ENCODE assay signal across 8 mouse cellular contexts in genomic region chr13:102573286-102573921, GRCm38 (mm10).
DNase-seq lines count a peak whose midpoint lies in the region; ATAC-seq and TF ChIP-seq lines count a peak whose summit lies in the region.

No protein-coding gene starts in this region.

- H3K36me3 ChIP-seq in hindbrain, embryonic 16.5 days (ENCODE audit: control insufficient read depth, insufficient read depth, low read length) = no peaks in the 10 kb centered on the region
- H3K36me3 ChIP-seq in midbrain, embryonic 13.5 days = no peaks in the 10 kb centered on the region
- no peaks in the 10 kb centered on the region for H3K36me3 ChIP-seq in intestine, embryonic 16.5 days (ENCODE audit: control insufficient read depth, insufficient read depth, low read length)

- H3K4me3 ChIP-seq in embryonic fibroblast, embryonic 13.5 days (ENCODE audit: insufficient read depth, low read length) = no peak overlapping the region
- H3K4me3 ChIP-seq in hindbrain, embryonic 16.5 days (ENCODE audit: low read length) = no peak overlapping the region
- no peak overlapping the region for H3K4me3 ChIP-seq in midbrain, embryonic 13.5 days (replicated peaks)
- H3K4me3 ChIP-seq in intestine, embryonic 16.5 days (ENCODE audit: low read length) = no peak overlapping the region

- H3K4me2 ChIP-seq in hindbrain, embryonic 16.5 days (ENCODE audit: low read length) = no peak overlapping the region
- no peak overlapping the region for H3K4me2 ChIP-seq in midbrain, embryonic 13.5 days (replicated peaks)
- no peak overlapping the region for H3K4me2 ChIP-seq in intestine, embryonic 16.5 days (ENCODE audit: low read depth, low read length)

- H3K9ac ChIP-seq in hindbrain, embryonic 16.5 days (ENCODE audit: low read depth, low read length) = no peak overlapping the region
- no peak overlapping the region for H3K9ac ChIP-seq in midbrain, embryonic 13.5 days (replicated peaks)
- no peak overlapping the region for H3K9ac ChIP-seq in intestine, embryonic 16.5 days (ENCODE audit: low read depth, low read length)

- peak; percentile 97 for ATAC-seq in hindbrain, embryonic 16.5 days
- 0 out of 2 replicates have a peak, but pooled peaks have one; percentile 37 for ATAC-seq in midbrain, embryonic 13.5 days
- no peak for ATAC-seq in intestine, embryonic 16.5 days

- 34% methylated on average over 5 of the region's 5 CpGs for WGBS in hindbrain, embryonic 16.5 days
- WGBS in midbrain, embryonic 13.5 days = 38% methylated on average over 5 of the region's 5 CpGs
- 64% methylated on average over 5 of the region's 5 CpGs for WGBS in intestine, embryonic 16.5 days

- peak overlapping the region; percentile 72 for H3K27ac ChIP-seq in embryonic fibroblast, embryonic 13.5 days (ENCODE audit: insufficient read depth, low read length)
- H3K27ac ChIP-seq in hindbrain, embryonic 16.5 days (ENCODE audit: low read depth, low read length) = peak overlapping the region; percentile 63
- no peak overlapping the region for H3K27ac ChIP-seq in midbrain, embryonic 13.5 days
- H3K27ac ChIP-seq in intestine, embryonic 16.5 days (ENCODE audit: low read length) = no peak overlapping the region

- no peaks in the 10 kb centered on the region for H3K9me3 ChIP-seq in hindbrain, embryonic 16.5 days (ENCODE audit: control insufficient read depth, low read length)
- no peaks in the 10 kb centered on the region for H3K9me3 ChIP-seq in midbrain, embryonic 13.5 days
- H3K9me3 ChIP-seq in intestine, embryonic 16.5 days (ENCODE audit: control insufficient read depth, low read length) = no peaks in the 10 kb centered on the region

- TF ChIP-seq POLR2A in embryonic fibroblast, embryonic 13.5 days (IDR thresholded peaks at IDR 0.05; ENCODE audit: low read depth, low read length) = no peak

- H3K4me1 ChIP-seq in embryonic fibroblast, embryonic 13.5 days (ENCODE audit: control insufficient read depth, insufficient read depth, low read length) = peaks cover 11% of the 10 kb centered on the region; the same call in 1 of the 2 replicates
- H3K4me1 ChIP-seq in hindbrain, embryonic 16.5 days (ENCODE audit: control insufficient read depth, insufficient read depth, low read depth, low read length) = no peaks in the 10 kb centered on the region
- H3K4me1 ChIP-seq in midbrain, embryonic 13.5 days (replicated peaks) = peaks cover 4% of the 10 kb centered on the region
- H3K4me1 ChIP-seq in intestine, embryonic 16.5 days (ENCODE audit: control insufficient read depth, insufficient read depth, low read length) = no peaks in the 10 kb centered on the region

- no peak for TF ChIP-seq CTCF in embryonic fibroblast, embryonic 13.5 days (IDR thresholded peaks at IDR 0.05; ENCODE audit: borderline replicate concordance, insufficient read depth, low read length)

- no peaks in the 10 kb centered on the region for H3K27me3 ChIP-seq in hindbrain, embryonic 16.5 days (replicated peaks; ENCODE audit: control insufficient read depth, insufficient read depth, low read length)
- no peaks in the 10 kb centered on the region for H3K27me3 ChIP-seq in midbrain, embryonic 13.5 days
- H3K27me3 ChIP-seq in intestine, embryonic 16.5 days (replicated peaks; ENCODE audit: control insufficient read depth, insufficient read depth, low read length) = no peaks in the 10 kb centered on the region

- DNase-seq in 3T3-L1 (ENCODE audit: low read depth, low spot score) (peak; percentile 98), NIH3T3 (ENCODE audit: low read depth) (peak; percentile 84)
- no peak for DNase-seq in thymus, postnatal 0 days (ENCODE audit: low spot score)
- no peak for DNase-seq in embryo, embryonic 11 days

Comparison
In these comparisons a context has a peak if more than half of its experiments do, and no peak if none do; other contexts are left out.
1. DNase-seq: peak in 3T3-L1 (single experiment) and NIH3T3 (single experiment); none in thymus, postnatal 0 days (single experiment) and embryo, embryonic 11 days (single experiment).
2. H3K27ac ChIP-seq: peak in embryonic fibroblast, embryonic 13.5 days (single experiment) and hindbrain, embryonic 16.5 days (single experiment); none in midbrain, embryonic 13.5 days (single experiment) and intestine, embryonic 16.5 days (single experiment).